ENCODE assay signal across 21 mouse cellular contexts in the genomic region with DNA sequence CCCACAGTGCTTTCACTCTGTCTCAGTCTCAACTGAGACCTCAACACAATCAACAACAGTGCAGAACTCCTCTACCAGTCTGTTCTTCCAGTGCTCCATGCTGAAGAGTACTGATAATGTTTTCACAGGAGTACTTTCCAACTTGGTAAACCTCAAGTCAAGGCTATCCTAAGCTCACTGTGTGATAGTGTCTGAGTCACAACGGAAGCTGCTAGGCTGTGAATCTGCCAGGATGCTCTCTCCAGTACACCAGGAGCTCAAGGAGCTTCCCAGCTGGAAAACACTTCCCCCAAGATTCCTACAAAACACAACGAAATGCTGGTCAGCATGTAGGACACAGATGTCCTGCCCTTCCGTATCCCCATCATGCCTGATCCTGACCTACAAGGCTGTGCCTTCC. TPM values are rescaled to one million over a fixed set of nuclear protein-coding genes. Genes with fewer than 3 reads are reported as not detected.
"Had no signal": no experiment of that assay in that cellular context is flagged by ENCODE, and none has a peak within 500 bp of the region (broad histone marks: within the 10 kb centered on the region; RNA-seq: fewer than 3 reads in every experiment).

No protein-coding gene starts in this region.

- H3K27me3 ChIP-seq: heart, embryonic 12.5 days; hindbrain, embryonic 12.5 days; intestine, embryonic 15.5 days; liver, embryonic 13.5 days; liver, embryonic 15.5 days had no signal

- H3K4me3 ChIP-seq: gastrocnemius, adult 2 months; heart, embryonic 10.5 days; heart, embryonic 12.5 days; hindbrain, embryonic 10.5 days; hindbrain, embryonic 12.5 days; intestine, embryonic 15.5 days; layer of hippocampus, adult 2 months; left cerebral cortex, adult 2 months; liver, embryonic 13.5 days; liver, embryonic 15.5 days had no signal

- H3K9me3 ChIP-seq: heart, embryonic 10.5 days; heart, embryonic 12.5 days; hindbrain, embryonic 10.5 days; hindbrain, embryonic 12.5 days; intestine, embryonic 15.5 days; liver, embryonic 13.5 days; liver, embryonic 15.5 days had no signal

- H3K4me2 ChIP-seq: heart, embryonic 12.5 days; hindbrain, embryonic 12.5 days; hindbrain, embryonic 14.5 days; intestine, embryonic 15.5 days; liver, embryonic 11.5 days; liver, embryonic 13.5 days; liver, embryonic 15.5 days had no signal

- H3K9ac ChIP-seq: heart, embryonic 12.5 days; hindbrain, embryonic 12.5 days; hindbrain, embryonic 14.5 days; intestine, embryonic 15.5 days; liver, embryonic 13.5 days; liver, embryonic 15.5 days; liver, postnatal 0 days had no signal

- H3K27ac ChIP-seq: gastrocnemius, adult 2 months; heart, embryonic 10.5 days; hindbrain, embryonic 10.5 days; hindbrain, embryonic 12.5 days; hindbrain, embryonic 14.5 days; intestine, embryonic 15.5 days; layer of hippocampus, adult 2 months; left cerebral cortex, adult 2 months; liver, embryonic 13.5 days; liver, embryonic 15.5 days had no signal

- ATAC-seq: intestine, embryonic 15.5 days; intestine, postnatal 0 days; liver, postnatal 0 days had no signal

- H3K36me3 ChIP-seq: heart, embryonic 10.5 days; heart, embryonic 12.5 days; hindbrain, embryonic 10.5 days; hindbrain, embryonic 12.5 days; intestine, embryonic 15.5 days; liver, embryonic 13.5 days; liver, embryonic 15.5 days had no signal

- DNase-seq: gastrocnemius, adult 2 months; gastrocnemius, postnatal 10 days; gastrocnemius, postnatal 25 days; heart, postnatal 4 days; kidney, postnatal 10 days; kidney, postnatal 4 days; liver; liver, embryonic 13.5 days; liver, postnatal 0 days had no signal

RNA-seq across cellular contexts. Expression of a gene that starts 7.8 kb away (rescaled TPM):
- total RNA-seq: granulocyte monocyte progenitor cell, adult 5-6 weeks had no signal
